Mouse (Mus musculus): Measurements from ENCODE around the gene Morn4. TPM values are rescaled to one million over a fixed set of nuclear protein-coding genes. Genes with fewer than 3 reads are reported as not detected.
A peak's percentile ranks its signal among the peaks of the same experiment; 100 is the strongest.

Morn4 gene
- polyA plus RNA-seq, 1 experiment = 1.4 TPM

DNA sequence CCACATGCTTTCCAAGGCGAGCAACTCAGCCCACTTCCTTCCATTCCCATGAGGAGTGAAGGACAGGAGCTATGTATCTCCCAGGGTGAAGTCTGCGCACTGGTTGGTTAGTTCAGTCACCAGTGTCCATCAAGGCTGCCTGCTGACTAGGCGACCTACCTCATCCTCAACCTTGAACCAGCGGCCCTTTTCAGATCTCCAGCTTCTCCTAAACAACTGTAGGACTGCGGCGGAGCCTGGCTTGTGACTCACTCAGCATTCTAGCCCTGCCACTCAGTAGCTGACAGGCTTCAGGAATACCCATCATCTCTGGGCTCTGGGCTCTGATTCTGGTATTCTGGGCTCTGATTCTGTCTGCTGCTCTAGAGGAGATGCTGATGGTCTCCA, 40.1 kb upstream of the Morn4 start:
- no peak for TF ChIP-seq CTCF (IDR thresholded peaks at IDR 0.05; ENCODE audit: control insufficient read depth, insufficient read depth, low read length)
- TF ChIP-seq POLR2A (IDR thresholded peaks at IDR 0.05; ENCODE audit: borderline replicate concordance, control insufficient read depth, low read depth, low read length) = no peak
- no peaks in the 10 kb centered on the region for H3K4me1 ChIP-seq (ENCODE audit: control insufficient read depth, insufficient read depth, low read length)

GRCm38 (mm10) chr19:42125501-42126218, 39.5 kb upstream of the Morn4 start:
- 78% methylated on average over 11 of the region's 11 CpGs for WGBS
- H3K4me1 ChIP-seq (ENCODE audit: control insufficient read depth, insufficient read depth, low read length) = no peaks in the 10 kb centered on the region

More for the DNA sequence above, 40.1 kb upstream of the Morn4 start:
- Histone ChIP-seq H3K27ac (ENCODE audit: control insufficient read depth, insufficient read depth, low read depth, low read length, poor library complexity) (no peak overlapping the region), H3K4me3 (replicated peaks; ENCODE audit: control insufficient read depth, low read depth, low read length) (no peak overlapping the region)
- WGBS = 81% methylated on average over 6 of the region's 6 CpGs

DNA sequence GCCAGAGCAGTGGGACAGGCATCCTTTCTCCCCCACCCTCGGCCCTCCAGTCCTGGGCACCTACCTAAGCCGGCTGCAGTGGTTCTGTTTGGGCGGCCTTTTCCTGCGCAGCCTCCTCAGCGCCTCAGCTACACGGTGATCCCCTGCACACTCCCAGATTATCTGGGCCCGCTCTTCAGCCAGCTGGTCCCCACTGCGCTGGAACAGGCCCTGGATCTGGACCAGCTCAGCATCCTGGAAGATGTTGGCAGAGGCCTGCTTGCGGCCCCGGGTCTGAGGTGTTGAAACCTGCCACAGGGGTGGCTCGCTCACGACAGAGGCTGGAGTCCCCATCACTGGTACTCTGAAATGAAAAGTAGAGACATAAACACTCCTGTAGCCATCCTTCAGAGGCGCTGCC, 38.5 kb upstream of the Morn4 start:
- Histone ChIP-seq H3K4me1 (ENCODE audit: control insufficient read depth, insufficient read depth, low read length) (no peaks in the 10 kb centered on the region), H3K4me3 (replicated peaks; ENCODE audit: control insufficient read depth, low read depth, low read length) (no peak overlapping the region), H3K27ac (ENCODE audit: control insufficient read depth, insufficient read depth, low read depth, low read length, poor library complexity) (no peak overlapping the region)
- whole genome bisulfite sequencing = 90% methylated on average over 13 of the region's 13 CpGs
- TF ChIP-seq CTCF (IDR thresholded peaks at IDR 0.05; ENCODE audit: control insufficient read depth, insufficient read depth, low read length) (no peak), POLR2A (IDR thresholded peaks at IDR 0.05; ENCODE audit: borderline replicate concordance, control insufficient read depth, low read depth, low read length) (no peak)

More at GRCm38 (mm10) chr19:42125501-42126218, 39.5 kb upstream of the Morn4 start:
- TF ChIP-seq CTCF (IDR thresholded peaks at IDR 0.05; ENCODE audit: control insufficient read depth, insufficient read depth, low read length) = no peak
- no peak for TF ChIP-seq POLR2A (IDR thresholded peaks at IDR 0.05; ENCODE audit: borderline replicate concordance, control insufficient read depth, low read depth, low read length)
- H3K4me3 ChIP-seq (replicated peaks; ENCODE audit: control insufficient read depth, low read depth, low read length) = no peak overlapping the region
- no peak overlapping the region for H3K27ac ChIP-seq (ENCODE audit: control insufficient read depth, insufficient read depth, low read depth, low read length, poor library complexity)

GRCm38 (mm10) chr19:42120451-42120850, 34.3 kb upstream of the Morn4 start:
- no peaks in the 10 kb centered on the region for H3K4me1 ChIP-seq (ENCODE audit: control insufficient read depth, insufficient read depth, low read length)
- no peak for TF ChIP-seq CTCF (IDR thresholded peaks at IDR 0.05; ENCODE audit: control insufficient read depth, insufficient read depth, low read length)
- TF ChIP-seq POLR2A (IDR thresholded peaks at IDR 0.05; ENCODE audit: borderline replicate concordance, control insufficient read depth, low read depth, low read length) = no peak
- WGBS = 90% methylated on average over 8 of the region's 8 CpGs
- H3K4me3 ChIP-seq (replicated peaks; ENCODE audit: control insufficient read depth, low read depth, low read length) = no peak overlapping the region
- no peak overlapping the region for H3K27ac ChIP-seq (ENCODE audit: control insufficient read depth, insufficient read depth, low read depth, low read length, poor library complexity)

DNA sequence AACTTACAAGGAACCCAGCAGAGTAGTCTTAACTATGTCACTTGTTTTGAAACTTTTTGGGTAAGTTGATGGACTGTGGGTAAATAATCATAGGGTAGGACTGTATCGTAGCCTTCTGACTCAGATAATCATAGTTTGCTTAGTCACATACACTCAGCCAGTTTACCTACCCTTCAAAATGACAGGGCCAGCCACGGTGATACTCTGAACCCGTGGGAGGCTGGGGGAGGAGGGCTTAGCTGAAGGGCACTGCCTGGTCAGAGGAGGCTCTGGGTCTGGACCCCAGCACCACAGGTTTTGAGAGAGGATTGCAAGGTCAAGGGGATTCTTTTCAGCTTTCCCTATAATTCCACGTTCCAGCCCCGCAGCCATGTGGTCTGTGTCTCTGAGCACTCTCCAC, 32.4 kb upstream of the Morn4 start:
- 72% methylated on average over 5 of the region's 5 CpGs for WGBS
- no peak overlapping the region for H3K27ac ChIP-seq (ENCODE audit: control insufficient read depth, insufficient read depth, low read depth, low read length, poor library complexity)
- no peak for TF ChIP-seq CTCF (IDR thresholded peaks at IDR 0.05; ENCODE audit: control insufficient read depth, insufficient read depth, low read length)
- TF ChIP-seq POLR2A (IDR thresholded peaks at IDR 0.05; ENCODE audit: borderline replicate concordance, control insufficient read depth, low read depth, low read length) = no peak
- no peaks in the 10 kb centered on the region for H3K4me1 ChIP-seq (ENCODE audit: control insufficient read depth, insufficient read depth, low read length)
- H3K4me3 ChIP-seq (replicated peaks; ENCODE audit: control insufficient read depth, low read depth, low read length) = no peak overlapping the region

- no peak overlapping the region for H3K4me3 ChIP-seq (replicated peaks; ENCODE audit: control insufficient read depth, low read depth, low read length)
- no peak for TF ChIP-seq CTCF (IDR thresholded peaks at IDR 0.05; ENCODE audit: control insufficient read depth, insufficient read depth, low read length)
- TF ChIP-seq POLR2A (IDR thresholded peaks at IDR 0.05; ENCODE audit: borderline replicate concordance, control insufficient read depth, low read depth, low read length) = no peak
- 81% methylated on average over 9 of the region's 9 CpGs for WGBS
- H3K4me1 ChIP-seq (ENCODE audit: control insufficient read depth, insufficient read depth, low read length) = no peaks in the 10 kb centered on the region
- no peak overlapping the region for H3K27ac ChIP-seq (ENCODE audit: control insufficient read depth, insufficient read depth, low read depth, low read length, poor library complexity)
These were observed 32.0 kb upstream of the Morn4 start for GRCm38 (mm10) chr19:42118142-42118541.

GRCm38 (mm10) chr19:42115783-42116335, 29.7 kb upstream of the Morn4 start:
- no peak for TF ChIP-seq POLR2A (IDR thresholded peaks at IDR 0.05; ENCODE audit: borderline replicate concordance, control insufficient read depth, low read depth, low read length)
- TF ChIP-seq CTCF (IDR thresholded peaks at IDR 0.05; ENCODE audit: control insufficient read depth, insufficient read depth, low read length) = no peak
- WGBS = 79% methylated on average over 4 of the region's 4 CpGs

DNA sequence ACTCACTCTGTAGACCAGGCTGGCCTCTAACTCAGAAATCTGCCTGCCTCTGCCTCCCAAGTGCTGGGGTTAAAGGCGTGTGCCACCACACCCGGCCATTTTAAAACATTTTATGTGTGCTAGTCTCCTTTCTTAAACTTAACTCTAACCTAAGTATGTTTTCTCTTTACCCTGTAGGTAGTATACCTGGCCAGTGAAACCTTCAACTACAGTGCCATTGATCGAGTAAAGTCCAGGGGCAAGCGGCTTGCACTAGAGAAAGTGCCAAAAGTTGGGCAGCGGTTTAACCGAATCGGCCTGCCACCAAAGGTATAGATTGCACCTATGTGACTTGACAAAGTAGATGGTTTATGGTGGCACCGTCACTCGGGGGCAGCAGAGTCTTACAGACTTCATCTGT, 18.5 kb upstream of the Morn4 start:
- no peaks in the 10 kb centered on the region for H3K4me1 ChIP-seq (ENCODE audit: control insufficient read depth, insufficient read depth, low read length)
- H3K4me3 ChIP-seq (replicated peaks; ENCODE audit: control insufficient read depth, low read depth, low read length) = no peak overlapping the region
- WGBS = 88% methylated on average over 9 of the region's 9 CpGs
- TF ChIP-seq CTCF (IDR thresholded peaks at IDR 0.05; ENCODE audit: control insufficient read depth, insufficient read depth, low read length) (0 out of 2 replicates have a peak, but pooled peaks have one; percentile 14), POLR2A (IDR thresholded peaks at IDR 0.05; ENCODE audit: borderline replicate concordance, control insufficient read depth, low read depth, low read length) (no peak)
- H3K27ac ChIP-seq (ENCODE audit: control insufficient read depth, insufficient read depth, low read depth, low read length, poor library complexity) = no peak overlapping the region

More at GRCm38 (mm10) chr19:42115783-42116335, 29.7 kb upstream of the Morn4 start:
- Histone ChIP-seq H3K4me3 (replicated peaks; ENCODE audit: control insufficient read depth, low read depth, low read length) (no peak overlapping the region), H3K27ac (ENCODE audit: control insufficient read depth, insufficient read depth, low read depth, low read length, poor library complexity) (no peak overlapping the region), H3K4me1 (ENCODE audit: control insufficient read depth, insufficient read depth, low read length) (no peaks in the 10 kb centered on the region)
